Mouse (Mus musculus): ENCODE measurements around the gene Cmbl. TPM values are rescaled to one million over a fixed set of nuclear protein-coding genes. Genes with fewer than 3 reads are reported as not detected.

Cmbl gene
- total RNA-seq, 2 experiments from 2014 or later: 103 to 106 TPM

DNA sequence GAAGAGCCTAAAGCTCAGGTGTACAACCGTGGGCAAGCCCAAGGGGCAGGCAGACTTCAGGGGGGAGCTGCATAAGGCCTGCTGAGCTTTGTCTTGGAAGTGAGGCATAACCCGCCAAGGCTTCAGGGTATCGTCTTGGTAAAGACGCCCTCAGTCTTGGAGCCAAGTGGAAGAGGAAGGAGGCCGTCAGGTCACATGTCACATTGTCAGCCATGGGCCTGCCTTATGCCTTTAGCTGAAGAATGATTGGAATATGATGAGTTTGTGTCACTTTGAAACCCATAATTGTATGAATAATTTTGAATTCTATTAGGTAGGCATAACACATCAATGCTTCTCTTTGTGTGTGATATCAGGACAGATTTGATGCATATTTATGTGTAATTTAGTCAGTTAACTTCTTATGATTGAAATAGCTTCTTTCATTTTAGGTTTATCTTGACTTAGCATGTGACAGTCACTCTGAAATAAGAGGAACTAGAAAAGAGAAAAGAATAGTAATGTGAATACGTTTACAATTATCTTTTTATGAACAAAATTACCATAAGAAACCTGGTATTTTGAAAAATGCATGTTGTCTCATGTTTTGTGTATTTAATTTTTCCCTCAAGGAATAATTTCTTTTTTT is 48.8 kb downstream of the Cmbl start:
- DNase-seq (ENCODE audit: low spot score in 2 of 2): no peak

DNA sequence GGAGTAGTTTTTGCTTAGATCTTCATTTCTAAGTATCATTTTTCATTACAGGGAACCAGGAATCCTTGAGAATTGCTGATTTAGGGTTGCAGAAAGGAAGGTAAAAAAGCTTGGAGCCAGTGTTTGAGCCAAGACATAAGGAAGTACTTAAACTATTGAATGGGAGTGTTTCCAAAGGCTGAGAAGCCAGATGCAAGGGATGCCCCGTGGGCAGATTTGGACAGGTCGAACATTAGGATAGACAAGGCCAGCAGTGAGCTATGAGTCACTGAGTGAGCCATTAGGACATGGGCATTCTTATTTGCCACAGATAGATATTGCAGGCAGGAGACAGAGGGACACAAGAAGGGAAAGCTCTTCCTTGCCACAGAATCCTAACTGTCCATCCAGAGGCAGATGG is 49.5 kb downstream of the Cmbl start:
- DNase-seq (ENCODE audit: low spot score in 2 of 2): no peak

DNA sequence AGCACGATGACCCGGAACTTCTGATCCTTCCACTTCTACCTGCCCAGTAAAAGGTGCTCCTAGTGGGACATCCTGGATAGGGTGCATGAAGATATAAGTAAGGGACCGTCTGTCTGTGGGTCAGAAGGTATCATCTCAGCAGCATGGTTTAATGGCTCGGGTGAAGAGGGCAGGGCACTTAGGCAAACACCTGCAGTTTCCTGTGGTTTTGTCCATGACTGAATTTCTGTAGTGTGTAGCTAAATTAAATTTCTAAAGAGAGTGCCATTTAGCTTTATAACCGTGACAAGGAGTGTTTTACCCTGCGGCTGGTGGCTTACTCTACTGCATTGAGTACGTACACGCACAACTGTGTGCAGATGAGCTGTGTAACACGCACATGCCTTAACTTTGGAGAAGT is 52.1 kb downstream of the Cmbl start:
- no peak for DNase-seq (ENCODE audit: low spot score in 2 of 2)

DNA sequence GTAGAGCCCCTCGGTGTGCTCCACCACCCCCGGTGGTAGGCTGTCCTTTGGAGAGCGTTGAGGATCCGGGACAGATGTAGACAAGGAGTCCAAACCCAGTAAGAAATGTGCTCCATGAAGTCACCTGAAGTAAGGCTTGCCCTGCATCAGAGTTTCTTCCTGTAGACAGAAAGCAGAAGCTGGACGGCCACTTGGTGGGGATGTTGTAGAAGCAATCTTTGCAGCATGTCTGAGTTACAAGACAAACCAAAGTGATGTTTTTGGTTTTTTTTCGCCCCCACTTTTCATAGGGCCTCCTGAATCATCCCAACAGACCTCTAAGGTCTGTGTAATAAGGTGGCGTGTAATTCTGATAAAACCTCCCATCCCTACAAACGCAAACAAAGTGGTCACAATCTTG is 54.3 kb downstream of the Cmbl start:
- DNase-seq (ENCODE audit: low spot score in 2 of 2): no peak

DNA sequence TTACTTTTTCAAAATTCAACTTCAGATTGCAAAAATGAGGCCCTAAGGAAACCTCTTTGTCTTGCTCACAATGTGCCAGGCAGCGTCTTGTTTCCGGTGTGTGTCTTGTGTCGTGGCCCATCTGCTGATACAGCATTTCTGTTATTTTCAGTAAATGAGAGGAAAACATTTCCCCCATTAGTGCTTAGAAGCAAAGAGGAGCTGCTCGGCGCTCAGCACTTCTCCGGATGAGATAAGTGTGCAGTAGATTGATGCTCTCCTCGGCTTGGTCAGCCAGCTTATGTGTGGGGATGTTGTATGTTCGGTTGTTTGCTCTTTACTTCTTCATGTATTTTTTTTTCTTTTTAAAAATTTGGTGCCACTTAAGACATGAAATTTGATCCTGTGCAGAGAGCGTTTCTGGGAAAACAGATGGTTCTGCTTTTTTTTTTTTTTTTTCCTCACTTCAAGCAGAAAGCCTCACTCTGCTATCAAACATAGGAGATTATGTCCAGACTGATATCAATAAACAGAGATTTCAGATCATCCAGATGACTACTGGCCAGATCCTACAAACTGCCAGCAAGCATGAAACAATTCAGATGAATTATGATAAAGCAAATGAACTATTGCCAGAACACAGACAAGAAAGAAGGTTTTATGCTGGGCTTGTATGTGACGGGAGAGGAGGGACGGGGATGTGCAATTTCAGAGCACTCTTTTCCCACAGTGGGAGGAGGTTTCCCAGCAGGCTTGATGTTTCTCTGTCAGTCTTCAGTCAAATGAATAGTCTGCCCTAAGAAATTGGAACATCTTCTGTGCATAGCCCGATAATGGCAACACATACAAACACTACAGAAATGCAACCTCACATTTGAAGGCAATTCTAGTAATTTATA is 62.3 kb downstream of the Cmbl start:
- no peak for DNase-seq (ENCODE audit: low spot score in 2 of 2)

DNA sequence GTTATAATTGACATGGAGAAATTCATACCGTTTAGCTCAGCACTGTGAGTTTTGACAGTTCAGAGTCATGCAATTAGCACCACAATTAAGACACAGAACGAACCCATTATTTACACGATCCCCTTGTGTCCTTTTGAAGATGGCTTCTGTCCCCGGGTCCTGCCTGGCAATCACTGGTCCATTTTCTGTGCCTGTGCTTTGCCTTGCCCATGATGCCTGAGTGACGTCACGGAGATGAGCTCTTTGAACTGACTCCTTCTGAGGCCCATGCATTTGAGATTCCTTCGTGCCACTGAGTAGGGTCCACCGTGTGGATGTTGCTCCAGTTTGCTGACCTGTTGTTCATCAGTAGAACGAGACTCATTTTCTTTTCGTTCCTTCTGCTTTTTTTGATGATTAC is 63.0 kb downstream of the Cmbl start:
- no peak for DNase-seq (ENCODE audit: low spot score in 2 of 2)

DNA sequence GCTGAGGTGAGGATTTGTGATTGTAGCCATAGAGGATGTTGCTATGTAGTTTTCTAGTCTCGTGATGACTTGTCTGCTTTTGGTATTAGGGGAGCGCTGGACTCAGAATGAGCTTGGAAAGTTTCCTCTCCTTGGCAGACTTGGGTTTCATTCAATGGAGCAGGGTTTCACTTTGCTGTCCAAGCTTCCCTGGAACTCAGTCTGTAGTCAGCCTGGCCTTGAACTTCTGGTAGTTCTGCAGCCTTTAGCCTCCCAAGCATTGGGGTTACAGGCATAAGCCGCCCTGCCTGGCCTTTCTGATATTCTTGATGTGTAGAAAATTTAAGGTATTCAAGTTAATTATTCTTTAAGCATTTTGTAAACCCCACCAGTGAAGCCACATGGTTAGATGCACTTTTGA is 64.4 kb downstream of the Cmbl start:
- DNase-seq (ENCODE audit: low spot score in 2 of 2): no peak

DNA sequence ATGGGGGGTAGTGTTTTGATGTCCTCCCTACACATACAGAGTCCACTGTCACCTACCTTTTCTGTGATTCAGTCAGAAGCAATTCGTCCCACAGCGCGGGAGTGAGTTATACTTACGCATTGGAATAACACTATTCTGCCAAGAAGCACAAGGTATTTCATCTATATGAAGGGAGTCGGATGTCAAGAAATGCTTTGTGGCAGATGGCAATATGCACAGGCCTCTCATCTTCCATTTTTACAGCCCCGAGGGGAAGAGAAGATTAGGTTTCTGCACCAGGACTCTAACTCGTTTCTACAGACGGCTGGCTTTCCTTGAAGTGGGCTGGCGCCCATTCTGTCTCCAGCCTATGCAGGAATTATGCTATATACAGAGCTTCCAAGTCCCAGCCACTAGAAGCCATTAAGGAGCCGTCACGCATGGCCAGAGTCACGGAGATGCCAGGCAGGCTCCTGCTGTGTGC is 66.2 kb downstream of the Cmbl start:
- DNase-seq (ENCODE audit: low spot score in 2 of 2): no peak

DNA sequence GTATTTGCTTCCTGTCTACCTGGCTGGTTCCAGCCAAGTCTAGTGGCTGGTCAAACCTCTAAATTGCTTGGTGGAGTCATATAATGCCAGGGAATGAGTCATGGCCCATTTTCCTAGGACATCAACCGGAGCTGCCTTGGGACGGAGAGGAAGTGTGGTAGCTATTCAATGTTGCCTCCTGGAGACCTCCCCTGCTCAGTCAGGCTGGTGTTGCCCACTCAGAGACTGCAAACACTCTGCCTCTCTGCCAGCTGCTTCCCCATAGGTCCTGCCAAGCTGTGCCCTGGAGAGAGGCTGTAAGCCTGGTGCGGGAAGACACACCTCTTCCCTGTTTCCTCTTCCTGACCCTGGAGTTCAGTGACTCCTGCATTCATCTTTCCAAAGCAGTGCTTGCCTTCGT is 67.3 kb downstream of the Cmbl start:
- no peak for DNase-seq (ENCODE audit: low spot score in 2 of 2)

DNA sequence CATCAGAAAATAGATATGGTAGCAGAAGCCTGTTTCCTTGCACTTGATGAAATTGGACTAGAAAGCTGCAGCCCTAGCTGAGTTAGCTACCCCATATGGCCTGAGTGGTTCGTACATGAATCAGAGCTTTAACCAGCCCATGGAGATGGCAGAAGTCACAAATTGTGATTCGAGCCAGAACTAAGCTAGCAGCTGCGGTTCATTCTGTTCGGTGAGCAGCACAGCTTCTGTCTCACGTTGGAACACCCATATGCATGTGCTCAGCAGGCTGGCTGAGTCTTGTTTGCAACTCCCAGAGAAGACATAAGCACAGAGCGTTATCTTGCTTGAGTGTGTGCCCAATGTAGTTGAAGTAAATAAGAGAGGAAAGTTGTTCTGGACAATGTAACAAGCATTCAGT is 69.4 kb downstream of the Cmbl start:
- DNase-seq (ENCODE audit: low spot score in 2 of 2): no peak

DNA sequence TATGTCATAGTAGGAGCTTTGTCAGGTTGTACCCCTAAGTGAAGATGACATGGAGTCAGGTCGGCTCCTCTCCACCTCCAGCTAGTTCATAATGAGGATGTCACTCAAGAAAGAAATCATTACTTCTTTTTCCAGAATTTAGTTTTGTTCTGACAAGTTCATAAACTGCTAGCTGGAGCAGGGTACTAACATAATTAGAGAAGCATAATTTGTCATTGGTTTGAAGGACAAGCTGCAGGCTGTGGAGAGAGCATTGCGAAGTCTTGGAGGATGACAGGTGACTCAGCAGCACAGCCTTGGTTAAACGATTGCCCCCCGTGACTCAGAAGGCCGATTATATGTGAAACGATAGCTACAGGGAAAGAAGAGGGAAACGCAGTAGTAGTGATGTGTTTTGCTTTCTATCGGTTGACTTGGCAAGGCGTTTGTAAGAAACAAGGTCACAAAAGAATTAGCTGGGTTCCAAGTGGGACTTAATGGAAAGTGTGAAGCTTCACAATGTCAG is 71.0 kb downstream of the Cmbl start:
- DNase-seq (ENCODE audit: low spot score in 2 of 2): no peak

Other genes with a start within 250 kb of the Cmbl start
- gene Ankrd33b, start 197.7 kb upstream of the Cmbl start, total RNA-seq (2021): 1 to 10 TPM; 2.1 to 5.5 TPM
- 1 to 10 TPM; 2.2 to 3.8 TPM for gene Ropn1l, start 111.7 kb upstream of the Cmbl start, total RNA-seq (2021)
- gene March6, start 34.3 kb upstream of the Cmbl start, total RNA-seq (2021): 100 to 1,000 TPM; 114 to 120 TPM
- gene Cct5, start 36.4 kb downstream of the Cmbl start, total RNA-seq (2021): 100 to 1,000 TPM; 310 to 330 TPM
- 10 to 100 TPM; 17.1 to 17.4 TPM for gene Fam173b, start 36.5 kb downstream of the Cmbl start, total RNA-seq (2021)

Measured in adrenal gland, postnatal 4 days (tissue).